18 mouse cellular contexts compared by ENCODE assay signal in the genomic region with DNA sequence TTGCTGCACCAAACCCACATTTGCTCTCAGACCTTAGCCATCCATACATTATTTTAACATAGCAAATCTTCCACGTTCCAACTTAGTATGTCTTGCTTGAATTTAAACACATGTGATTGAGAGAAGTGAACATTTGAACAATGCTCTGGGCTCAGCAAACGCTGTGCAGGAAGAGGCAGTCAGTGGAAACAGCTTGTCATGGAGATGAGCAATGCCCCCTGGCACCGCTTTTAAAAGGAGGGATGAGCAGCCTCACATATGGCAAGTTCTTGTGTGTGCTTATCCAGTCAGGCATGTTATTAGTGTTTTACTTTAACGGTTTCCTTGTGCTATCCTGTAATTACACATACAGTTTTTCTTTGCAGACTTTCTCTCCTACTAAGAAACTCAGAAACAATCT. TPM values are rescaled to one million over a fixed set of nuclear protein-coding genes. Genes with fewer than 3 reads are reported as not detected.
DNase-seq lines count a peak whose midpoint lies in the region; ATAC-seq and TF ChIP-seq lines count a peak whose summit lies in the region.
"Had no signal": no experiment of that assay in that cellular context is flagged by ENCODE, and none has a peak within 500 bp of the region (broad histone marks: within the 10 kb centered on the region; RNA-seq: fewer than 3 reads in every experiment).

No protein-coding gene starts in this region.

- H3K27ac ChIP-seq in forebrain, embryonic 16.5 days (ENCODE audit: low read length), result peak overlapping the region; percentile 14; the same call in 1 of the 2 replicates
- H3K27ac ChIP-seq in forebrain, embryonic 10.5 days, result no peak overlapping the region
- peak overlapping the region; percentile 3; the same call in 1 of the 2 replicates for H3K27ac ChIP-seq in midbrain, embryonic 14.5 days (replicated peaks; ENCODE audit: low read depth, low read length)
- no peak overlapping the region for H3K27ac ChIP-seq in midbrain, embryonic 10.5 days (replicated peaks)
- H3K27ac ChIP-seq in neural tube, embryonic 15.5 days (replicated peaks), result no peak overlapping the region
- no peak overlapping the region for H3K27ac ChIP-seq in intestine, postnatal 0 days (ENCODE audit: low read depth, low read length)
- H3K27ac ChIP-seq: kidney, embryonic 15.5 days had no signal

- peaks cover 26% of the 10 kb centered on the region for H3K4me1 ChIP-seq in forebrain, embryonic 16.5 days (replicated peaks; ENCODE audit: control insufficient read depth, insufficient read depth, low read length)
- H3K4me1 ChIP-seq in forebrain, embryonic 10.5 days, result peaks cover 4% of the 10 kb centered on the region
- H3K4me1 ChIP-seq in midbrain, embryonic 14.5 days (ENCODE audit: control insufficient read depth, insufficient read depth, low read length), result peaks cover 18% of the 10 kb centered on the region; the same call in 1 of the 2 replicates
- peaks cover 11% of the 10 kb centered on the region; the same call in 1 of the 2 replicates for H3K4me1 ChIP-seq in midbrain, embryonic 10.5 days
- H3K4me1 ChIP-seq in neural tube, embryonic 15.5 days, result peaks cover 34% of the 10 kb centered on the region
- no peaks in the 10 kb centered on the region for H3K4me1 ChIP-seq in intestine, postnatal 0 days (replicated peaks; ENCODE audit: control insufficient read depth, insufficient read depth, low read length)
- H3K4me1 ChIP-seq: heart, embryonic 12.5 days; kidney, embryonic 15.5 days had no signal

- 37% methylated on average over 4 of the region's 4 CpGs for WGBS in forebrain, embryonic 16.5 days
- 82% methylated on average over 4 of the region's 4 CpGs for WGBS in forebrain, embryonic 10.5 days
- 38% methylated on average over 4 of the region's 4 CpGs for WGBS in midbrain, embryonic 14.5 days
- 73% methylated on average over 4 of the region's 4 CpGs for WGBS in midbrain, embryonic 10.5 days
- 19% methylated on average over 4 of the region's 4 CpGs for WGBS in neural tube, embryonic 15.5 days
- WGBS in intestine, postnatal 0 days, result 67% methylated on average over 4 of the region's 4 CpGs

- no peak for DNase-seq in forebrain, embryonic 10.5 days (ENCODE audit: extremely low spot score, low spot score)
- DNase-seq in midbrain, embryonic 14.5 days, result peak; percentile 35
- no peak for DNase-seq in midbrain, embryonic 10.5 days (ENCODE audit: low spot score)
- DNase-seq in cerebellum, adult 9-11 months, result peak; percentile 67
- DNase-seq: embryo, embryonic 11 days; gastrocnemius, postnatal 10 days; right cerebral cortex, postnatal 14 days; thymus, adult 2 months had no signal

- H3K4me3 ChIP-seq in forebrain, embryonic 16.5 days (replicated peaks; ENCODE audit: low read length), result no peak overlapping the region
- H3K4me3 ChIP-seq in forebrain, embryonic 10.5 days, result no peak overlapping the region
- H3K4me3 ChIP-seq in midbrain, embryonic 14.5 days (replicated peaks; ENCODE audit: low read depth, low read length), result no peak overlapping the region
- no peak overlapping the region for H3K4me3 ChIP-seq in midbrain, embryonic 10.5 days
- no peak overlapping the region for H3K4me3 ChIP-seq in neural tube, embryonic 15.5 days (replicated peaks)
- no peak overlapping the region for H3K4me3 ChIP-seq in intestine, postnatal 0 days (ENCODE audit: low read depth, low read length)
- H3K4me3 ChIP-seq: heart, embryonic 12.5 days; kidney, embryonic 15.5 days had no signal

- H3K27me3 ChIP-seq in forebrain, embryonic 16.5 days (replicated peaks; ENCODE audit: control insufficient read depth, insufficient read depth, low read length), result no peaks in the 10 kb centered on the region
- no peaks in the 10 kb centered on the region for H3K27me3 ChIP-seq in forebrain, embryonic 10.5 days (ENCODE audit: poor library complexity, severe bottlenecking)
- H3K27me3 ChIP-seq in midbrain, embryonic 14.5 days (ENCODE audit: control insufficient read depth, insufficient read depth, low read length), result no peaks in the 10 kb centered on the region
- no peaks in the 10 kb centered on the region for H3K27me3 ChIP-seq in midbrain, embryonic 10.5 days (ENCODE audit: low read depth, poor library complexity, severe bottlenecking)
- H3K27me3 ChIP-seq in neural tube, embryonic 15.5 days (replicated peaks), result no peaks in the 10 kb centered on the region
- H3K27me3 ChIP-seq in intestine, postnatal 0 days (replicated peaks; ENCODE audit: control insufficient read depth, insufficient read depth, low read length), result no peaks in the 10 kb centered on the region
- H3K27me3 ChIP-seq: heart, embryonic 12.5 days; kidney, embryonic 15.5 days had no signal

- H3K4me2 ChIP-seq in forebrain, embryonic 16.5 days (ENCODE audit: low read length), result no peak overlapping the region
- no peak overlapping the region for H3K4me2 ChIP-seq in midbrain, embryonic 14.5 days (ENCODE audit: low read length)
- no peak overlapping the region for H3K4me2 ChIP-seq in neural tube, embryonic 15.5 days
- H3K4me2 ChIP-seq in intestine, postnatal 0 days (replicated peaks; ENCODE audit: low read depth), result no peak overlapping the region
- H3K4me2 ChIP-seq: heart, embryonic 12.5 days; kidney, embryonic 15.5 days; liver, embryonic 11.5 days; midbrain, embryonic 11.5 days had no signal

- no peak overlapping the region for H3K9ac ChIP-seq in forebrain, embryonic 16.5 days (replicated peaks; ENCODE audit: low read depth, low read length)
- no peak overlapping the region for H3K9ac ChIP-seq in midbrain, embryonic 14.5 days (replicated peaks; ENCODE audit: low read length)
- H3K9ac ChIP-seq in neural tube, embryonic 15.5 days (replicated peaks), result no peak overlapping the region
- no peak overlapping the region for H3K9ac ChIP-seq in intestine, postnatal 0 days (ENCODE audit: low read depth, low read length)
- H3K9ac ChIP-seq: heart, embryonic 12.5 days; kidney, embryonic 15.5 days had no signal

- no peaks in the 10 kb centered on the region for H3K9me3 ChIP-seq in forebrain, embryonic 16.5 days (ENCODE audit: control insufficient read depth, low read length)
- no peaks in the 10 kb centered on the region for H3K9me3 ChIP-seq in forebrain, embryonic 10.5 days
- no peaks in the 10 kb centered on the region for H3K9me3 ChIP-seq in midbrain, embryonic 14.5 days (ENCODE audit: control insufficient read depth, low read length)
- no peaks in the 10 kb centered on the region for H3K9me3 ChIP-seq in midbrain, embryonic 10.5 days (replicated peaks)
- H3K9me3 ChIP-seq in neural tube, embryonic 15.5 days (replicated peaks), result no peaks in the 10 kb centered on the region
- no peaks in the 10 kb centered on the region for H3K9me3 ChIP-seq in intestine, postnatal 0 days (ENCODE audit: control insufficient read depth)
- H3K9me3 ChIP-seq: heart, embryonic 12.5 days; kidney, embryonic 15.5 days had no signal

- peak; percentile 52 for ATAC-seq in forebrain, embryonic 16.5 days
- ATAC-seq in midbrain, embryonic 14.5 days (ENCODE audit: low FRiP score, low TSS enrichment), result no peak
- peak; percentile 49; the same call in 1 of the 2 replicates for ATAC-seq in neural tube, embryonic 15.5 days (ENCODE audit: low FRiP score)
- no peak for ATAC-seq in intestine, postnatal 0 days
- ATAC-seq in erythroid progenitor cell, adult 5-6 weeks (replicated peaks; ENCODE audit: low FRiP score, poor library complexity, severe bottlenecking), result no peak
- ATAC-seq: activated CD4-positive, CD25-positive, alpha-beta regulatory T cell, adult 4 months had no signal

- H3K36me3 ChIP-seq in forebrain, embryonic 16.5 days (ENCODE audit: control insufficient read depth, insufficient read depth), result no peaks in the 10 kb centered on the region
- no peaks in the 10 kb centered on the region for H3K36me3 ChIP-seq in forebrain, embryonic 10.5 days (replicated peaks)
- H3K36me3 ChIP-seq in midbrain, embryonic 14.5 days (ENCODE audit: control insufficient read depth, insufficient read depth, low read length), result no peaks in the 10 kb centered on the region
- no peaks in the 10 kb centered on the region for H3K36me3 ChIP-seq in midbrain, embryonic 10.5 days
- H3K36me3 ChIP-seq in neural tube, embryonic 15.5 days, result no peaks in the 10 kb centered on the region
- H3K36me3 ChIP-seq in intestine, postnatal 0 days (ENCODE audit: control insufficient read depth, insufficient read depth), result no peaks in the 10 kb centered on the region
- H3K36me3 ChIP-seq: heart, embryonic 12.5 days; kidney, embryonic 15.5 days had no signal

- TF ChIP-seq CTCF in intestine, postnatal 0 days (IDR thresholded peaks at IDR 0.05; ENCODE audit: low read depth), result no peak

RNA-seq across cellular contexts. Expression of gene Map2, which starts 46.4 kb away (rescaled TPM):
- polyA plus RNA-seq in forebrain, embryonic 16.5 days (2015; fragmentation: Nextera tagmentation; extraction: Ambion mirVana), result 515 and 521 TPM in 2 replicates
- polyA plus RNA-seq in forebrain, embryonic 10.5 days (2016; fragmentation: Nextera tagmentation; extraction: Ambion mirVana), result 59.6 and 73.6 TPM in 2 replicates
- polyA plus RNA-seq in midbrain, embryonic 14.5 days (2014; fragmentation: Nextera tagmentation; extraction: Ambion mirVana), result 489 and 491 TPM in 2 replicates
- polyA plus RNA-seq in midbrain, embryonic 10.5 days (2016; fragmentation: Nextera tagmentation; extraction: Ambion mirVana), result 76.0 and 147 TPM in 2 replicates
- polyA plus RNA-seq in neural tube, embryonic 15.5 days (2015; fragmentation: Nextera tagmentation; extraction: Ambion mirVana), result 296 and 359 TPM in 2 replicates
- 2.2 and 3.1 TPM in 2 replicates for polyA plus RNA-seq in intestine, postnatal 0 days (2015; fragmentation: Nextera tagmentation; extraction: Ambion mirVana)
- total RNA-seq in erythroid progenitor cell, adult 5-6 weeks (2015; ENCODE audit: low replicate concordance), result not detected in 2 replicates
- 1.2 TPM in 1 of 2 replicates, not detected in the other for total RNA-seq in erythroid progenitor cell, adult 5-6 weeks (2017; ENCODE audit: low replicate concordance)
- total RNA-seq: MEL had no signal

Comparison
In these comparisons a context has a peak if more than half of its experiments do, and no peak if none do; other contexts are left out.
1. H3K27ac ChIP-seq: peak in forebrain, embryonic 16.5 days (single experiment) and midbrain, embryonic 14.5 days (single experiment); none in forebrain, embryonic 10.5 days (single experiment), midbrain, embryonic 10.5 days (single experiment), neural tube, embryonic 15.5 days (single experiment) and intestine, postnatal 0 days (single experiment).
2. DNase-seq: peak in midbrain, embryonic 14.5 days (single experiment) and cerebellum, adult 9-11 months (single experiment); none in forebrain, embryonic 10.5 days (single experiment) and midbrain, embryonic 10.5 days (single experiment).
3. ATAC-seq: peak in forebrain, embryonic 16.5 days (single experiment) and neural tube, embryonic 15.5 days (single experiment); none in midbrain, embryonic 14.5 days (single experiment), intestine, postnatal 0 days (single experiment) and erythroid progenitor cell, adult 5-6 weeks (single experiment).
4. RNA of gene Map2, which starts 46.4 kb away (polyA plus RNA-seq): 515 to 521 TPM in forebrain, embryonic 16.5 days, 489 to 491 TPM in midbrain, embryonic 14.5 days, 296 to 359 TPM in neural tube, embryonic 15.5 days, 76.0 to 147 TPM in midbrain, embryonic 10.5 days and 59.6 to 73.6 TPM in forebrain, embryonic 10.5 days; 2.2 to 3.1 TPM in intestine, postnatal 0 days; every median in the first group is over 10 times any median in the second.